Mouse (Mus musculus): Measurements from ENCODE around the gene Dhrs7. TPM values are rescaled to one million over a fixed set of nuclear protein-coding genes. Genes with fewer than 3 reads are reported as not detected.

Dhrs7 gene
- polyA plus RNA-seq, 1 experiment from 2014 or later: 49.2 TPM

DNA sequence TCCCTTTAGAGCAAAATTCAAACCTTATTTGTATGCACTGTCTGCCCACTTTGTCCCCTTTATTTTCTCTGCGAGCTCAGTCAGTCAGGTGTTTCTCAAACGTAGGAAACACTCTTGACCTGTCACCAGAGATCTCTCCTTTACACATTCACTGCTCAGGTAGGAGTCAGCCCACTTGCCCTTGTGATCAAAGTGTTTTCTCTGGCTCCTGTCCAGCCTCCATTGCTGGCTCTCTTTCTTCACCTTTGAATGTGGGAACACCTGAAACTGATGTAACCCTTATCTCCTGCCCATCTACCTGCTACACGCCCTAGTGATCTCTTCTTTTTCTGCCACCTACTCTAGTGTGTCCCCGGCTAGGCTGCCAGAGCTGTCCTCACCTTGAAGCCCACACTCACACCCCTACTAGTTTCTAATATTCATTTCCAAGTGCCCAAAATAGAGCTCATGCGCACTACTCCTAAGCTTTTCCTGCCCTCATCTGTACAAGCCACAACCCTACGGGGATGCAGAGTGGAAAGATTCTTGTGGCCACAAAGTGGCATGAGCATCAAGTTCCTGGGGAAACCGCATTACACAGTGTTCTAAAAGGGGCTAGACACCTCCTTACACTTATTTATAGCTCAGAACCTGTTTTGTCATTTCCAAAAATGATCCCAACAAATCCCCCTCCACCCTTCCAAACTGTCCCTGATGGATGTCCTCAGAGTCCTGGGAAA lies 9.5 kb upstream of the Dhrs7 start:
- no peak overlapping the region for H3K27ac ChIP-seq
- WGBS (ENCODE audit: missing documents): 15% methylated on average over 7 of the region's 7 CpGs
- no peaks in the 10 kb centered on the region for H3K36me3 ChIP-seq (ENCODE audit: inconsistent target)
- no peak overlapping the region for H3K4me3 ChIP-seq (ENCODE audit: inconsistent target)
- H3K79me2 ChIP-seq (ENCODE audit: inconsistent target): no peaks in the 10 kb centered on the region

DNA sequence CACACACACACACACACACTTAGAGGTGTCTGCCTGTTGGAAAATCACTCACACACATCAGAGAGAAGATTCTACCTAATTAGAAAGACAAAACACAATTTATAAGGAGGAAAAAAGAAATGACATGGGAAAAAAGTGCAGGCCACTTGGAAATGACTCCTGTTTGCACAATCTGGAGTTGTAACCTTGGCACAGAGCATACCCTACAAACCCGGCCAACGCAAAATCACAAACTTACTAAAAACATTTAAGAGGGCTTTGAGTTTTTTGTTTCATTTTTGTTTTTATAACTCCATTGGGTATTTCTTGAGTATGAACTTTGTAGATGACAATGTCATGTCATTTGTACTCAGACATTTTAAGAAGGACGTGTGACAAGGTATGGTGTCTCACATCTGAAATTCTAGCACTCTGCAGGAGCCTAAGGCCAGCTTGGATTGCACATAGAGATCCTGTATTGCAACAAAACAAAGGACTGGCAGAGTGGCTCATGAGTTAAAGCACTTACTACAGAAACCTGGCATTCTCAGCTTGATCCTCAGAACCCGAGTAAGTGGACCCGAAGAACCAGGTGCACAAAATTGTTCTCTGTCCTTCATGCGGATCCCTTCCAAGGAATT lies 6.9 kb upstream of the Dhrs7 start:
- no peaks in the 10 kb centered on the region for H3K79me2 ChIP-seq (ENCODE audit: inconsistent target)
- no peak overlapping the region for H3K4me3 ChIP-seq (ENCODE audit: inconsistent target)
- 96% methylated on average over 6 of the region's 6 CpGs for WGBS (ENCODE audit: missing documents)
- no peak overlapping the region for H3K27ac ChIP-seq
- H3K36me3 ChIP-seq (ENCODE audit: inconsistent target): no peaks in the 10 kb centered on the region

DNA sequence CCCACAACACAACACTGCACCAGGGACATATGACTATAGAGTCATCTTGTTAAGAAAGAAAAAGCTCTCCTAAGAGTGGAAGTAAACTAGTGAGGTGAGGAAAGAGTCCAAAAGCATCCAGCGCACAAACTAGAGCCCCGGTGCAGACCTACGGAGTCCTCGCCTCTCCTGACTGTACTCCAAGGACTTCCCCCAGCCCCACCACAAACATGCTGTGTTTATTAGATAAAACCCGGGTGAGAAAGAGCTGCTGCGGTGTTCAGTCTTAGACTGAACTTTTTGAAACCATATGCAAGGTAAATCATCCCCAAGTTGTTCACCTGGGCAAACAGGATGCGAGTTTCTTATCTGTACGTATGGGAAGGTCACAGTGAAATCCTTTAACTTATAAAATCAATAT lies 6.2 kb upstream of the Dhrs7 start:
- WGBS (ENCODE audit: missing documents): 59% methylated on average over 8 of the region's 8 CpGs

DNA sequence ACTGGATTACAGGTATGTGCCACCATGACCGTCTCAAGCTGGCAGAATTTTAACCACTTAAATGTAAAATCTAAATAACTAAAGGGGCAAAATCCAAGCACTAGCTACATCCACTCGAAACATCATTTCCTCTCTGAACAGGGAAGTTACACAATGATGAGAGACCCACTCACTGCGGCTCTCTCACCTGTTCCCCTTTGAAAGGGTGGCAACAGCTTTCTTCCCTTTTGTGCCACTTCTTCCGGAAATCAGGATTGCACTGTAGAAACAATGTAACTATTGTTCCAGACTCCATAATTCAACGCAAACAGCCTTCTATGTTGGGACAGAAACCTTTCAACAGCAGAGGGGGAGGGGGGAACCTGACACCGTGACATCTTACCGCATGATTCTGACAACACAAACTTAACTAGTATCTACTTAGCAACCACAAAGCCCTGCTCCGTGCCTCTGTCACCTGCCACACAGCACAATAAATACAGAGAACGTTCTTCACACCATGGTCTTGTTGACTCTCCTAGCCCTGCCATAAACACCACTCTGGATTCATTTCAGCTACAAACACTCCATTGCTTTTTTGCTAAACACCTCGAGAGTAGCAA lies 3.3 kb upstream of the Dhrs7 start:
- Histone ChIP-seq H3K4me3 (ENCODE audit: inconsistent target) (no peak overlapping the region), H3K27ac (no peak overlapping the region), H3K36me3 (ENCODE audit: inconsistent target) (no peaks in the 10 kb centered on the region), H3K79me2 (ENCODE audit: inconsistent target) (peaks cover 9% of the 10 kb centered on the region; the same call in 1 of the 2 replicates)
- 27% methylated on average over 10 of the region's 10 CpGs for WGBS (ENCODE audit: missing documents)

More for the DNA sequence above, 6.2 kb upstream of the Dhrs7 start:
- Histone ChIP-seq H3K27ac (no peak overlapping the region), H3K36me3 (ENCODE audit: inconsistent target) (no peaks in the 10 kb centered on the region), H3K4me3 (ENCODE audit: inconsistent target) (no peak overlapping the region), H3K79me2 (ENCODE audit: inconsistent target) (no peaks in the 10 kb centered on the region)

DNA sequence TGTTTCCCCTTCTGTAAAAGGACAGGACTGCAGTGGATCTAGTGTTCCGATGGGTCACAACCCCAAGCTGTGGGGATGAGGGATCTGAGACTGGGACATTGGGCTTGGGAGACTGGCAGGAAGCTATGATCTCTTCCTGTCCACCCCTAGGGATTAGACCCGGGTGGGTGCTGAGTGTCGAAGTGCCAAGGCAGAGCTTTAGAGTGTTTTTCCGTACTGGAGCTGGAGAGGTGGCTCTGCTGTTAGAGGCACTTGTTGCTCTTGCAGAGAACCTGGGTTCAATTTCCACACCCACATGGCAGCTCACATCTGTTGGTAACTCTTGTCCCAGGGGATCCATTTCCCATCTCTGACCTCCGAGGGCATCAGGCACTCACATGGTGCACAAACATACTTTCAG lies 1.3 kb upstream of the Dhrs7 start:
- H3K27ac ChIP-seq: no peak overlapping the region
- WGBS (ENCODE audit: missing documents): 91% methylated on average over 5 of the region's 5 CpGs
- peaks cover 21% of the 10 kb centered on the region; the same call in 1 of the 2 replicates for H3K79me2 ChIP-seq (ENCODE audit: inconsistent target)
- no peak overlapping the region for H3K4me3 ChIP-seq (ENCODE audit: inconsistent target)
- no peaks in the 10 kb centered on the region for H3K36me3 ChIP-seq (ENCODE audit: inconsistent target)

GRCm38 (mm10) chr12:72664020-72664734 lies 532 bp downstream of the Dhrs7 start:
- 6% methylated on average over 28 of the region's 28 CpGs for WGBS (ENCODE audit: missing documents)
- H3K27ac ChIP-seq: peak overlapping the region; percentile 46
- H3K79me2 ChIP-seq (ENCODE audit: inconsistent target): peaks cover 21% of the 10 kb centered on the region; the same call in 1 of the 2 replicates
- H3K36me3 ChIP-seq (ENCODE audit: inconsistent target): no peaks in the 10 kb centered on the region
- H3K4me3 ChIP-seq (ENCODE audit: inconsistent target): peak overlapping the region; percentile 85

DNA sequence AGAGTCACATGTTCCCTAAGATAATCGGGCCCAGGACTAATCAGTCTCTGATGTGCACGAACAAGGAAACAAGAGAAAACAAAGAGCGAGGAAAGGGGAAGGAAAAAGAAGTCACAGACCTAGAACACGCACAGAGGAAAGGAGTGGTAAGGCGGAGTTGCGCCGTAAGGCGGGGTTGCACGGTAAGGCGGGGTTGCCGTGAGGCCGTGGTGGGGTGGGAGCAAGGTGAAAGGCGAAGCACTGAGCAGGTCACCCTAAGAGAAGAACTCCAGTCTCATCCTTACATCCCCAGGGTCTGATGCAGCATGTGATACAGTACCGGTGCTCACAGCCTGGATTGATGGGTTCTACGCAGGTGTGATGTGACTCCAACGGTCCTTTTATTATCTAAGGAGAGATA lies 8.9 kb downstream of the Dhrs7 start:
- H3K79me2 ChIP-seq (ENCODE audit: inconsistent target): no peaks in the 10 kb centered on the region; the same call in 1 of the 2 replicates
- H3K27ac ChIP-seq: no peak overlapping the region
- peaks cover 29% of the 10 kb centered on the region; the same call in 1 of the 2 replicates for H3K36me3 ChIP-seq (ENCODE audit: inconsistent target)
- H3K4me3 ChIP-seq (ENCODE audit: inconsistent target): no peak overlapping the region
- WGBS (ENCODE audit: missing documents): 94% methylated on average over 16 of the region's 16 CpGs

DNA sequence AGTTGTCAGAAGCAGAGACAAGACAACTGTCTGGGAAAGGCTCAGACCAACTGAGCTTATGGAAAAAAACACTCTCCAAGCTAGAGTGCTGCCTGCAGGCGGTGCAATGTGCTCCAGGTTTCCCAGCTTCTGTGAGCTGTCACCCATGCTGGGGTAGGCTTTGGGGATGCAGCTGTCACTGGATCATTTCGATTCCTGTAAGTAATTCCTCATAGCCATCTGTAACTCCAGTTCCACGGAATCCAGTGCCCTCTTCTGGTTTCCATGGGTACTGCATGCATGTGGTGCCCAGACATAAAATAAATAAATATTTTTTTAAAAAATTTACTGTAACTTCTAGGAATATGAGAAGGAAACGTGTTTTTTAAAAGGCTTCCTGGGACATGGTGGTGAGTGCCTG lies 10.0 kb downstream of the Dhrs7 start:
- peaks cover 38% of the 10 kb centered on the region; the same call in 1 of the 2 replicates for H3K36me3 ChIP-seq (ENCODE audit: inconsistent target)

GRCm38 (mm10) chr12:72649611-72650330 lies 14.9 kb downstream of the Dhrs7 start, which contains the start of gene Gm4756:
Gene Gm4756, minus strand, starts transcription at chr12:72649661.
- H3K79me2 ChIP-seq (ENCODE audit: inconsistent target): no peaks in the 10 kb centered on the region
- peaks cover 34% of the 10 kb centered on the region; the same call in 1 of the 2 replicates for H3K36me3 ChIP-seq (ENCODE audit: inconsistent target)
- 98% methylated on average over 11 of the region's 11 CpGs for WGBS (ENCODE audit: missing documents)
- no peak within 1 kb of the TSS for H3K27ac ChIP-seq
- H3K4me3 ChIP-seq (ENCODE audit: inconsistent target): no peak within 1 kb of the TSS

More for the DNA sequence above, 10.0 kb downstream of the Dhrs7 start:
- 35% methylated on average over 4 of the region's 4 CpGs for WGBS (ENCODE audit: missing documents)
- Histone ChIP-seq H3K27ac (no peak overlapping the region), H3K4me3 (ENCODE audit: inconsistent target) (no peak overlapping the region), H3K79me2 (ENCODE audit: inconsistent target) (no peaks in the 10 kb centered on the region)

GRCm38 (mm10) chr12:72648921-72649320 lies 15.8 kb downstream of the Dhrs7 start:
- H3K27ac ChIP-seq: no peak overlapping the region
- WGBS (ENCODE audit: missing documents): 88% methylated on average over 14 of the region's 14 CpGs
- no peak overlapping the region for H3K4me3 ChIP-seq (ENCODE audit: inconsistent target)
- H3K36me3 ChIP-seq (ENCODE audit: inconsistent target): peaks cover 34% of the 10 kb centered on the region; the same call in 1 of the 2 replicates
- H3K79me2 ChIP-seq (ENCODE audit: inconsistent target): no peaks in the 10 kb centered on the region

DNA sequence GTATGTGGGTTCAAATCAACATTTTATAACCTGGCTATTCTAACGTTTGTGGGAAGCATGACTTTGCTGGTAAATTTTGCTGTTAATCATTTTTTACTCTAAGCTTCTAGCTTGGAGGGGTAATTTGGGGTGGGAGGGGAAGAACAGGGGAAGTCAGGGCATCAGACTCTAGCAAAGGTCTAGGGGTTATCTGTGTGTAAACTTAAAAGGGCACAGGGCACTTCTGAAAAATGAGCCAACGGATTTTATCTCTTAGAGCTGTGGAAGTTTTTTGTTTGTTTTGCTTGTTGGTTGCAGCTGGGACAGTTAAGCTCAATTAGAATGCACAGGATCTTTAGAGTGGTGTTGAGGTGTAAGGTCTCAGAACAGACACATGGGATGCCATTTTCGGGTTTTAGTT lies 26.7 kb downstream of the Dhrs7 start:
- Histone ChIP-seq H3K36me3 (ENCODE audit: inconsistent target) (no peaks in the 10 kb centered on the region), H3K79me2 (ENCODE audit: inconsistent target) (no peaks in the 10 kb centered on the region), H3K4me3 (ENCODE audit: inconsistent target) (no peak overlapping the region), H3K27ac (no peak overlapping the region)
- WGBS (ENCODE audit: missing documents): 81% methylated on average over 3 of the region's 3 CpGs

GRCm38 (mm10) chr12:72628751-72629150 lies 36.0 kb downstream of the Dhrs7 start:
- Histone ChIP-seq H3K36me3 (ENCODE audit: inconsistent target) (no peaks in the 10 kb centered on the region), H3K4me3 (ENCODE audit: inconsistent target) (no peak overlapping the region), H3K79me2 (ENCODE audit: inconsistent target) (no peaks in the 10 kb centered on the region), H3K27ac (no peak overlapping the region)
- WGBS (ENCODE audit: missing documents): 98% methylated on average over 7 of the region's 7 CpGs

DNA sequence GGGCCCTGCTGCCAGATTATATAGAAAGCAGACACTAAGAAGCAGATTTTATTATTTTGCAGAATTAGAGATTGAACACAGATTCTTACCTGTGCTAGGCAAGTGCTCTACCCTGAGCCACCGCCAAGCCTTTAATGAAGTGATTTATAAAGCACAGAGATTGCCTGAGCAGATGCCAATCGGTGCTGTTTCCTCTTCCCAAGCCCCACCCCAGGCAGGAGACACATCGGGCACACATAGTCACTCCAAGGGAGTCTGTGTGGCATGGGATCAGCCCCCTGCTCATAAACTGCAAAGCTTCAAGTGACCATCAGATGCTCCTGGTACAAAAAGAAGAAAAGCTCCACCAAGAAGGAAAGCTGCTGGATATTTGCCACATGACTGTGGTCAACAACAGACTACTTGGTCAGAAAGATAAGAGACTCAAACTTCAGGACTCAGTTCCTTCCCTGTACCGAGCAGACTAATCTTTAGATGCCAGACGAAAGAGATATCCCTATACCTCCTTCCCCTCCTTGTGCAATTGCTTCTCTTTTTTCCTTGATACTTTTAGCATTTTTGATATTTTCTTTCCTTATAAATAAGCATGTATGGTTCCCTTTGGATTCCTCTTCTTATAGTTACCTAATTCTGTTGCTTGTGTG lies 41.7 kb downstream of the Dhrs7 start:
- no peaks in the 10 kb centered on the region for H3K36me3 ChIP-seq (ENCODE audit: inconsistent target)
- H3K4me3 ChIP-seq (ENCODE audit: inconsistent target): no peak overlapping the region
- no peaks in the 10 kb centered on the region for H3K79me2 ChIP-seq (ENCODE audit: inconsistent target)
- 2% methylated on average over 5 of the region's 5 CpGs for WGBS (ENCODE audit: missing documents)
- H3K27ac ChIP-seq: no peak overlapping the region

DNA sequence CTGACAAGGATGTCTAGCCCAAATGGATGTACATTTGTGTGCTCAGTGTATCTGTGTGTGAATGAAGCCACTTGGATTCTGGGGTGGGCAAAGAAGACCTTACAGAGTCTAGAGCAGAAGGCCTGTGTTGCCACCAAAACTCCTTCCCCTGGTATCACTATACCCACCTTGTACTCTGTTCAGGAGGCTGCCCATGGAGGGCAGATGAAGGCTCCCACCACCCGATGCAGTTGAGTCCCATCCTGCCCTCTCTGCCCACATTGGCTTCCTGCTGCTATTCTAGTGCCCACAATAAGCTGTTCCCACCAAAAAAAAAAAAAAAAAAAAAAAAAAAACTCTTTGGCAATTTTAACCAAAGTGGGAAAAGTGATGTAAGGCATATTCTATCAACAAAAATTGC lies 43.3 kb downstream of the Dhrs7 start:
- no peaks in the 10 kb centered on the region for H3K79me2 ChIP-seq (ENCODE audit: inconsistent target)
- H3K36me3 ChIP-seq (ENCODE audit: inconsistent target): no peaks in the 10 kb centered on the region
- no peak overlapping the region for H3K27ac ChIP-seq
- WGBS (ENCODE audit: missing documents): 0% methylated on average over 1 of the region's 1 CpGs
- H3K4me3 ChIP-seq (ENCODE audit: inconsistent target): no peak overlapping the region

Measured in macrophage (primary cell).